Mouse (Mus musculus) heart, embryonic 14.5 days (tissue): ENCODE data around the gene Katnal1. TPM values are rescaled to one million over a fixed set of nuclear protein-coding genes. Genes with fewer than 3 reads are reported as not detected.

ENCODE experiments used
- ATAC-seq: fragments of 200-750 bp; cut with Nextera tagmentation; 2 replicates; pipeline ENCODE4 v1.8.0; 2017; ENCODE audit warnings: low read depth, moderate TSS enrichment; ENCODE audit not compliant: insufficient number of reproducible peaks, insufficient read depth, low FRiP score
- H3K27ac ChIP-seq, 2 experiments: fragments of 200-500 bp in 1 of 2; fragments of 300-500 bp in 1 of 2; sonication (generic) in 1 of 2; replicated peaks in 1 of 2; 2 replicates each; pipeline ENCODE4 v1.5.1; 2012 to 2014; ENCODE audit warnings: low read depth in 2 of 2, low read length in 2 of 2, control low read depth in 1 of 2, mild to moderate bottlenecking in 1 of 2, mixed read lengths in 1 of 2; ENCODE audit not compliant: control insufficient read depth in 1 of 2, insufficient read depth in 1 of 2
- H3K27me3 ChIP-seq: fragments of 300-500 bp; sonication (generic); 2 replicates; pipeline ENCODE4 v1.6.1; 2014; ENCODE audit warnings: mild to moderate bottlenecking, low read length, control low read depth; ENCODE audit not compliant: control insufficient read depth, insufficient read depth
- H3K36me3 ChIP-seq: fragments of 300-500 bp; sonication (generic); 2 replicates; pipeline ENCODE4 v1.6.1; 2014; ENCODE audit warnings: mild to moderate bottlenecking, control low read depth, low read length, mixed read lengths; ENCODE audit not compliant: control insufficient read depth, insufficient read depth
- H3K4me1 ChIP-seq, 2 experiments: fragments of 200-500 bp in 1 of 2; fragments of 300-500 bp in 1 of 2; sonication (generic) in 1 of 2; 2 replicates each; pipeline ENCODE4 v1.6.1; 2012 to 2014; ENCODE audit warnings: low read length in 2 of 2, control low read depth in 1 of 2, mixed read lengths in 1 of 2; ENCODE audit not compliant: control insufficient read depth in 2 of 2, insufficient read depth in 2 of 2
- H3K4me2 ChIP-seq: fragments of 300-500 bp; sonication (generic); 2 replicates; pipeline ENCODE4 v1.6.1; 2014; ENCODE audit warnings: mild to moderate bottlenecking, low read length
- H3K4me3 ChIP-seq, 2 experiments: fragments of 200-500 bp in 1 of 2; fragments of 300-500 bp in 1 of 2; sonication (generic) in 1 of 2; 2 replicates each; pipeline ENCODE4 v1.5.1; 2012 to 2014; ENCODE audit warnings: low read length in 2 of 2, mild to moderate bottlenecking in 2 of 2, control low read depth in 1 of 2, low read depth in 1 of 2, moderate library complexity in 1 of 2; ENCODE audit not compliant: control insufficient read depth in 1 of 2, insufficient read depth in 1 of 2
- H3K9ac ChIP-seq: fragments of 300-500 bp; sonication (generic); 2 replicates; pipeline ENCODE4 v1.6.1; 2014; ENCODE audit warnings: mild to moderate bottlenecking, low read length
- H3K9me3 ChIP-seq: fragments of 300-500 bp; sonication (generic); 2 replicates; pipeline ENCODE4 v1.6.1; 2016; ENCODE audit warnings: low read length, control low read depth; ENCODE audit not compliant: control insufficient read depth
- WGBS: fragments of 180-500 bp; shearing (Covaris S2); extraction: QIAGEN DNeasy Blood & Tissue Kit; methylation state at CpG from one replicate; pipeline ENCODE4 v1.1.7; 2014; 5-methylcytosine and 5-hydroxymethylcytosine counted together
- polyA plus RNA-seq: library from polyadenylated mRNA; unstranded; fragments of >200 nt; fragmentation: Nextera tagmentation; extraction: Ambion mirVana; gene quantifications from 2 replicates; pipeline ENCODE4 v1.2.1, GENCODE M21; 2014

The Katnal1 gene
- polyA plus RNA-seq, 1 experiment from 2014 or later: 15.6 TPM

DNA sequence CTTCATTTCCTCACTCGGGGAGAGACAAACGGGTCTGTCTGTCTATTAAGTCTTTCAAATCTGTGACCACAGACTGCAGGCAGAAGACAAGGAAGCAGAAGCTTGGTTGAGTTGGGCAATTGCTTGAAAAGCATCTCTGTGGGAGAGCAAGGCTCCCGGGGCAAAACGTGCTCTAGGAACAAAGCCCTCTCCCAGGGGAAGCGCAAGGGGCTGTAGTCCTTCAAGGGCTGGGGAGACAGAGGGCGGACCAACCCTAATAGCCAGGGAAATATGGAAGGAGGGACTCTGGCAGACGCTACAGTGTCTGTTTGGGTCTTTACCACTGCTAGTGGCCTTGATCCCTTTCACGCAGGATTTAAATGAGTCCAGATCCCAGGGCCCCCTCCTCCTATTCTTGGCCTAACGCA, 98.0 kb downstream of the Katnal1 start:
- H3K27me3 ChIP-seq: peaks cover 10% of the 10 kb centered on the region; the same call in 1 of the 2 replicates
- peak overlapping the region; percentile 28 to 31 for H3K4me3 ChIP-seq
- no peaks in the 10 kb centered on the region for H3K36me3 ChIP-seq
- peaks cover 4 to 5% of the 10 kb centered on the region in 2 experiments; a peak in 3 of 4 replicates for H3K4me1 ChIP-seq
- H3K9me3 ChIP-seq: no peaks in the 10 kb centered on the region
- no peak for ATAC-seq
- no peak overlapping the region for H3K27ac ChIP-seq
- peak overlapping the region; percentile 56 for H3K9ac ChIP-seq
- 16% methylated on average over 9 of the region's 9 CpGs for WGBS
- peak overlapping the region; percentile 70 for H3K4me2 ChIP-seq

DNA sequence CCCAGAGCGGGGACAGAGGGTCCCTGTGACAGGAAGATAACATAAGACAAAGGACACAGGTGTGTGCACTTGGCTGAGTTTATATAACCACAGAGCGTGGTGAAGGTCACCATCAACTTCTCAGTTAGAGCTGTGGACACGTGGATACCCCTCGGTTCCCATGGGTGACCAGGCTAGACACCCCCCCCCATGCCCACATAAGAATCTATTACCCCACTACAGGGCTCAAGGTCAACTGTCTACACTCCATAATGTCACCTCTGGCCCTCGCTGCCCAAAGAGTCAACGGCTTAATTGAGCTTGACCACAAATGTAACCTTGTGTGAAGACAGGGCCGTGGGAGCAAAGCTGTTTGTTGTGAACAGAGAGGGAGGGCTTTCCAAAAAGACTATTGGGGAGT, 103.4 kb downstream of the Katnal1 start:
- H3K27ac ChIP-seq: no peak overlapping the region
- ATAC-seq: no peak
- no peaks in the 10 kb centered on the region for H3K27me3 ChIP-seq
- 78% methylated on average over 7 of the region's 7 CpGs for WGBS
- no peaks in the 10 kb centered on the region for H3K36me3 ChIP-seq
- no peaks in the 10 kb centered on the region for H3K4me1 ChIP-seq
- H3K9me3 ChIP-seq: no peaks in the 10 kb centered on the region
- H3K9ac ChIP-seq: no peak overlapping the region
- H3K4me2 ChIP-seq: no peak overlapping the region
- H3K4me3 ChIP-seq: no peak overlapping the region

DNA sequence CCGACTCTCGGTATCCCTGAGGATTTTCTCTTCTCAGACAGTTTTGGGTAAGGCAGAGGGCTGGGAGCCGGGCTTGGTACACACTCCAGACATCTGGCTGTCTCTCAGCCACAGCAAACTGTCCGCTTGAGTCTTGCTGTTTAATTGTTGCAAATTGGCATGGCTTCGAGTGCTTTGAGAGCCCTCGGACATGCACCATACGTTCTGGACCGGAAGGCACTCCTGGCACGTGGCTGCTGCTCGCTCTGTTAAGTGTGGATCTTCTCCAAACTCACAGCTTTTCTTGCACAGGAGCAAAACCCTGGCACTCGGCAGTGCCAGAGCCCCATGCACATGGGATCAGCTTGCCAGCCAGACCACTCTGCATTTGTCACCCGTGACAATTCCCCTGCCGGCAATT, 106.3 kb downstream of the Katnal1 start:
- ATAC-seq: no peak
- no peak overlapping the region for H3K27ac ChIP-seq
- peaks cover 11 to 17% of the 10 kb centered on the region in 2 experiments for H3K4me1 ChIP-seq
- peaks cover 4% of the 10 kb centered on the region; the same call in 1 of the 2 replicates for H3K27me3 ChIP-seq
- no peak overlapping the region for H3K4me3 ChIP-seq
- no peak overlapping the region for H3K9ac ChIP-seq
- 80% methylated on average over 13 of the region's 13 CpGs for WGBS
- no peaks in the 10 kb centered on the region for H3K9me3 ChIP-seq
- no peak overlapping the region for H3K4me2 ChIP-seq
- no peaks in the 10 kb centered on the region for H3K36me3 ChIP-seq

Other genes with a start within 250 kb of the Katnal1 start
- gene Gm42791, start 65.8 kb upstream of the Katnal1 start, polyA plus RNA-seq: 1.4 TPM in 1 of 2 replicates, not detected in the other